Mouse (Mus musculus) urinary bladder, postnatal 25 days (tissue): ENCODE results near the gene Slc35b2.

Source experiments
- DNase-seq: peaks from one replicate; pipeline ENCODE4 v3.0.0; 2022; ENCODE audit warnings: low spot score

Slc35b2 gene

GRCm38 (mm10) chr17:45599446-45600242 lies 36.0 kb downstream of the Slc35b2 start, which contains the start of gene Slc29a1:
Gene Slc29a1, minus strand, starts transcription at chr17:45599606.
- DNase-seq, result peak; percentile 61

GRCm38 (mm10) chr17:45600267-45600666 lies 36.6 kb downstream of the Slc35b2 start:
- no peak for DNase-seq

GRCm38 (mm10) chr17:45601325-45601724 lies 37.7 kb downstream of the Slc35b2 start:
- no peak for DNase-seq

GRCm38 (mm10) chr17:45601877-45602304 lies 38.2 kb downstream of the Slc35b2 start, which contains the start of gene Mymx:
Gene Mymx, minus strand, starts transcription at chr17:45602102.
- DNase-seq, result no peak

GRCm38 (mm10) chr17:45602984-45603383 lies 39.3 kb downstream of the Slc35b2 start:
- no peak for DNase-seq

GRCm38 (mm10) chr17:45606992-45607879 lies 43.6 kb downstream of the Slc35b2 start:
- no peak for DNase-seq

- DNase-seq, result no peak
Observed at GRCm38 (mm10) chr17:45608396-45608795, 44.7 kb downstream of the Slc35b2 start.

GRCm38 (mm10) chr17:45610144-45610866 lies 46.6 kb downstream of the Slc35b2 start:
- no peak for DNase-seq

GRCm38 (mm10) chr17:45612008-45612407 lies 48.3 kb downstream of the Slc35b2 start:
- DNase-seq, result no peak

- DNase-seq, result no peak
Observed at GRCm38 (mm10) chr17:45612921-45613320, 49.2 kb downstream of the Slc35b2 start.

- DNase-seq, result no peak
Observed at GRCm38 (mm10) chr17:45616046-45616650, 52.5 kb downstream of the Slc35b2 start.

- no peak for DNase-seq
Observed at GRCm38 (mm10) chr17:45616679-45617078, 53.0 kb downstream of the Slc35b2 start.
